Mouse (Mus musculus) splenic B cell, adult 2 months (primary cell): ENCODE results near the gene Hoxa6.

Experiments
- DNase-seq: peaks from one replicate; pipeline ENCODE4 v3.0.0-alpha.2; 2011; ENCODE audit warnings: low read depth, low spot score
- H3K27me3 ChIP-seq: 2 replicates; pipeline ENCODE4 v1.6.1; 2012; ENCODE audit warnings: mild to moderate bottlenecking, low read length, moderate library complexity, mixed read lengths; ENCODE audit not compliant: control insufficient read depth, poor library complexity, insufficient read depth, severe bottlenecking
- H3K36me3 ChIP-seq: 2 replicates; pipeline ENCODE4 v1.6.1; 2012; ENCODE audit warnings: mild to moderate bottlenecking, low read length, moderate library complexity, mixed read lengths; ENCODE audit not compliant: control insufficient read depth, poor library complexity, insufficient read depth, severe bottlenecking

Gene Hoxa6

GRCm38 (mm10) chr6:52235267-52235666 is 26.7 kb upstream of the Hoxa6 start:
- no peak for DNase-seq

GRCm38 (mm10) chr6:52234428-52235140 is 26.1 kb upstream of the Hoxa6 start:
- peaks cover 8% of the 10 kb centered on the region for H3K27me3 ChIP-seq
- DNase-seq = no peak
- H3K36me3 ChIP-seq = no peaks in the 10 kb centered on the region

More at GRCm38 (mm10) chr6:52235267-52235666, 26.7 kb upstream of the Hoxa6 start:
- no peaks in the 10 kb centered on the region for H3K36me3 ChIP-seq
- H3K27me3 ChIP-seq = peaks cover 8% of the 10 kb centered on the region

- H3K36me3 ChIP-seq = no peaks in the 10 kb centered on the region
- H3K27me3 ChIP-seq = peaks cover 10% of the 10 kb centered on the region
- peak; percentile 39 for DNase-seq
These were observed 25.3 kb upstream of the Hoxa6 start for GRCm38 (mm10) chr6:52233546-52234427.

GRCm38 (mm10) chr6:52232984-52233545 is 24.5 kb upstream of the Hoxa6 start:
- Histone ChIP-seq H3K27me3 (peaks cover 10% of the 10 kb centered on the region), H3K36me3 (no peaks in the 10 kb centered on the region)
- DNase-seq = no peak

- Histone ChIP-seq H3K36me3 (no peaks in the 10 kb centered on the region), H3K27me3 (peaks cover 10% of the 10 kb centered on the region)
- peak; percentile 44 for DNase-seq
These were observed 24.0 kb upstream of the Hoxa6 start for GRCm38 (mm10) chr6:52232568-52232965.

GRCm38 (mm10) chr6:52231885-52232567 is 23.5 kb upstream of the Hoxa6 start:
- Histone ChIP-seq H3K36me3 (no peaks in the 10 kb centered on the region), H3K27me3 (peaks cover 10% of the 10 kb centered on the region)
- DNase-seq = no peak

- Histone ChIP-seq H3K36me3 (no peaks in the 10 kb centered on the region), H3K27me3 (peaks cover 10% of the 10 kb centered on the region)
- DNase-seq = peak; percentile 15
These were observed 22.1 kb upstream of the Hoxa6 start, which contains the start of gene Hoxa9 for GRCm38 (mm10) chr6:52230516-52231165. Hoxa9 (minus strand) TSS chr6:52231089.

- Histone ChIP-seq H3K27me3 (peaks cover 10% of the 10 kb centered on the region), H3K36me3 (no peaks in the 10 kb centered on the region)
- DNase-seq = peak; percentile 29
These were observed 21.3 kb upstream of the Hoxa6 start for GRCm38 (mm10) chr6:52229558-52230416.

- no peaks in the 10 kb centered on the region for H3K36me3 ChIP-seq
- H3K27me3 ChIP-seq = peaks cover 6% of the 10 kb centered on the region
- no peak for DNase-seq
These were observed 20.2 kb upstream of the Hoxa6 start for GRCm38 (mm10) chr6:52228475-52229465.

GRCm38 (mm10) chr6:52227470-52228222 is 19.1 kb upstream of the Hoxa6 start:
- no peaks in the 10 kb centered on the region for H3K36me3 ChIP-seq
- DNase-seq = no peak
- H3K27me3 ChIP-seq = peaks cover 7% of the 10 kb centered on the region

- Histone ChIP-seq H3K36me3 (no peaks in the 10 kb centered on the region), H3K27me3 (peaks cover 5% of the 10 kb centered on the region)
- no peak for DNase-seq
These were observed 18.2 kb upstream of the Hoxa6 start for GRCm38 (mm10) chr6:52226569-52227257.
